Mouse (Mus musculus): ENCODE results near the gene Rps15. TPM values are rescaled to one million over a fixed set of nuclear protein-coding genes. Genes with fewer than 3 reads are reported as not detected.

The Rps15 gene
- polyA plus RNA-seq, 1 experiment: 1,107 TPM

GRCm38 (mm10) chr10:80294788-80295303, 2.6 kb downstream of the Rps15 start:
- Histone ChIP-seq H3K4me3 (ENCODE audit: insufficient read depth, low read depth, low read length) (no peak overlapping the region), H3K27ac (replicated peaks; ENCODE audit: low read depth, low read length) (no peak overlapping the region), H3K4me1 (ENCODE audit: control insufficient read depth, insufficient read depth, insufficient read length, low read length) (no peaks in the 10 kb centered on the region; the same call in 1 of the 2 replicates)

- H3K27ac ChIP-seq (replicated peaks; ENCODE audit: low read depth, low read length): no peak within 1 kb of the TSS
- H3K4me1 ChIP-seq (ENCODE audit: control insufficient read depth, insufficient read depth, insufficient read length, low read length): no peaks in the 10 kb centered on the region; the same call in 1 of the 2 replicates
- peak within 1 kb of the TSS; percentile 55 for H3K4me3 ChIP-seq (ENCODE audit: insufficient read depth, low read depth, low read length)
Measured at GRCm38 (mm10) chr10:80295618-80296425, 3.6 kb downstream of the Rps15 start, which contains the start of gene Apc2. Gene Apc2 (plus strand): TSS chr10:80295977.

- no peak overlapping the region for H3K4me3 ChIP-seq (ENCODE audit: insufficient read depth, low read depth, low read length)
- peaks cover 2% of the 10 kb centered on the region; the same call in 1 of the 2 replicates for H3K4me1 ChIP-seq (ENCODE audit: control insufficient read depth, insufficient read depth, insufficient read length, low read length)
- no peak overlapping the region for H3K27ac ChIP-seq (replicated peaks; ENCODE audit: low read depth, low read length)
Measured at GRCm38 (mm10) chr10:80296824-80297223, 4.6 kb downstream of the Rps15 start.

- Histone ChIP-seq H3K4me3 (ENCODE audit: insufficient read depth, low read depth, low read length) (no peak overlapping the region), H3K4me1 (ENCODE audit: control insufficient read depth, insufficient read depth, insufficient read length, low read length) (peaks cover 5% of the 10 kb centered on the region; the same call in 1 of the 2 replicates), H3K27ac (replicated peaks; ENCODE audit: low read depth, low read length) (no peak overlapping the region)
Measured at GRCm38 (mm10) chr10:80297526-80298133, 5.4 kb downstream of the Rps15 start.

- peaks cover 5% of the 10 kb centered on the region; the same call in 1 of the 2 replicates for H3K4me1 ChIP-seq (ENCODE audit: control insufficient read depth, insufficient read depth, insufficient read length, low read length)
- no peak overlapping the region for H3K27ac ChIP-seq (replicated peaks; ENCODE audit: low read depth, low read length)
- H3K4me3 ChIP-seq (ENCODE audit: insufficient read depth, low read depth, low read length): peak overlapping the region; percentile 22
Measured at GRCm38 (mm10) chr10:80298571-80299281, 6.5 kb downstream of the Rps15 start.

GRCm38 (mm10) chr10:80299301-80299700, 7.0 kb downstream of the Rps15 start:
- peaks cover 5% of the 10 kb centered on the region; the same call in 1 of the 2 replicates for H3K4me1 ChIP-seq (ENCODE audit: control insufficient read depth, insufficient read depth, insufficient read length, low read length)
- no peak overlapping the region for H3K27ac ChIP-seq (replicated peaks; ENCODE audit: low read depth, low read length)
- peak overlapping the region; percentile 22 for H3K4me3 ChIP-seq (ENCODE audit: insufficient read depth, low read depth, low read length)

- no peak overlapping the region for H3K4me3 ChIP-seq (ENCODE audit: insufficient read depth, low read depth, low read length)
- H3K27ac ChIP-seq (replicated peaks; ENCODE audit: low read depth, low read length): no peak overlapping the region
- H3K4me1 ChIP-seq (ENCODE audit: control insufficient read depth, insufficient read depth, insufficient read length, low read length): peaks cover 5% of the 10 kb centered on the region; the same call in 1 of the 2 replicates
Measured at GRCm38 (mm10) chr10:80299824-80300223, 7.6 kb downstream of the Rps15 start.

GRCm38 (mm10) chr10:80300672-80301181, 8.5 kb downstream of the Rps15 start:
- peaks cover 7% of the 10 kb centered on the region; the same call in 1 of the 2 replicates for H3K4me1 ChIP-seq (ENCODE audit: control insufficient read depth, insufficient read depth, insufficient read length, low read length)
- no peak overlapping the region for H3K27ac ChIP-seq (replicated peaks; ENCODE audit: low read depth, low read length)
- H3K4me3 ChIP-seq (ENCODE audit: insufficient read depth, low read depth, low read length): no peak overlapping the region

- H3K27ac ChIP-seq (replicated peaks; ENCODE audit: low read depth, low read length): 0 out of 2 replicates have a peak overlapping the region, but pooled peaks have one; percentile 46
- no peak overlapping the region for H3K4me3 ChIP-seq (ENCODE audit: insufficient read depth, low read depth, low read length)
Measured at GRCm38 (mm10) chr10:80301256-80302081, 9.2 kb downstream of the Rps15 start.

GRCm38 (mm10) chr10:80302082-80302355, 9.8 kb downstream of the Rps15 start:
- Histone ChIP-seq H3K4me3 (ENCODE audit: insufficient read depth, low read depth, low read length) (peak overlapping the region; percentile 32), H3K27ac (replicated peaks; ENCODE audit: low read depth, low read length) (peak overlapping the region; percentile 33)

More at GRCm38 (mm10) chr10:80301256-80302081, 9.2 kb downstream of the Rps15 start:
- peaks cover 7% of the 10 kb centered on the region; the same call in 1 of the 2 replicates for H3K4me1 ChIP-seq (ENCODE audit: control insufficient read depth, insufficient read depth, insufficient read length, low read length)

GRCm38 (mm10) chr10:80302471-80302881, 10.2 kb downstream of the Rps15 start:
- Histone ChIP-seq H3K4me3 (ENCODE audit: insufficient read depth, low read depth, low read length) (peak overlapping the region; percentile 8; the same call in 1 of the 2 replicates), H3K4me1 (ENCODE audit: control insufficient read depth, insufficient read depth, insufficient read length, low read length) (peaks cover 7% of the 10 kb centered on the region; the same call in 1 of the 2 replicates), H3K27ac (replicated peaks; ENCODE audit: low read depth, low read length) (0 out of 2 replicates have a peak overlapping the region, but pooled peaks have one; percentile 7)

More at GRCm38 (mm10) chr10:80302082-80302355, 9.8 kb downstream of the Rps15 start:
- H3K4me1 ChIP-seq (ENCODE audit: control insufficient read depth, insufficient read depth, insufficient read length, low read length): peaks cover 7% of the 10 kb centered on the region; the same call in 1 of the 2 replicates

GRCm38 (mm10) chr10:80304458-80304857, 12.2 kb downstream of the Rps15 start:
- no peak overlapping the region for H3K4me3 ChIP-seq (ENCODE audit: insufficient read depth, low read depth, low read length)
- H3K4me1 ChIP-seq (ENCODE audit: control insufficient read depth, insufficient read depth, insufficient read length, low read length): peaks cover 7% of the 10 kb centered on the region; the same call in 1 of the 2 replicates
- no peak overlapping the region for H3K27ac ChIP-seq (replicated peaks; ENCODE audit: low read depth, low read length)

- Histone ChIP-seq H3K4me3 (ENCODE audit: insufficient read depth, low read depth, low read length) (no peak overlapping the region), H3K4me1 (ENCODE audit: control insufficient read depth, insufficient read depth, insufficient read length, low read length) (peaks cover 7% of the 10 kb centered on the region; the same call in 1 of the 2 replicates), H3K27ac (replicated peaks; ENCODE audit: low read depth, low read length) (no peak overlapping the region)
Measured at GRCm38 (mm10) chr10:80304862-80305261, 12.6 kb downstream of the Rps15 start.

- Histone ChIP-seq H3K27ac (replicated peaks; ENCODE audit: low read depth, low read length) (no peak overlapping the region), H3K4me3 (ENCODE audit: insufficient read depth, low read depth, low read length) (no peak overlapping the region), H3K4me1 (ENCODE audit: control insufficient read depth, insufficient read depth, insufficient read length, low read length) (no peaks in the 10 kb centered on the region)
Measured at GRCm38 (mm10) chr10:80311560-80311959, 19.3 kb downstream of the Rps15 start.

Measured in brown adipose tissue, adult 24 weeks (tissue).